Mouse (Mus musculus) midbrain, embryonic 13.5 days (tissue): ENCODE data around the gene Fxn. TPM values are rescaled to one million over a fixed set of nuclear protein-coding genes. Genes with fewer than 3 reads are reported as not detected.

ENCODE experiments used
- ATAC-seq: fragments of 200-750 bp; cut with Nextera tagmentation; 2 replicates; pipeline ENCODE4 v1.8.0; 2017; ENCODE audit warnings: mild to moderate bottlenecking, moderate TSS enrichment, moderate library complexity
- H3K27ac ChIP-seq: fragments of 300-500 bp; sonication (generic); 2 replicates; pipeline ENCODE4 v1.5.1; 2015; ENCODE audit warnings: inconsistent platforms, mild to moderate bottlenecking, moderate library complexity
- H3K27me3 ChIP-seq: fragments of 300-500 bp; sonication (generic); 2 replicates; pipeline ENCODE4 v1.6.1; 2015; ENCODE audit warnings: mild to moderate bottlenecking, inconsistent platforms
- H3K36me3 ChIP-seq: fragments of 300-500 bp; sonication (generic); 2 replicates; pipeline ENCODE4 v1.6.1; 2015; ENCODE audit warnings: mild to moderate bottlenecking, inconsistent platforms
- H3K4me1 ChIP-seq: fragments of 300-500 bp; sonication (generic); replicated peaks from 2 replicates; pipeline ENCODE4 v1.6.1; 2015; ENCODE audit warnings: inconsistent platforms
- H3K4me2 ChIP-seq: fragments of 300-500 bp; sonication (generic); replicated peaks from 2 replicates; pipeline ENCODE4 v1.6.1; 2015; ENCODE audit warnings: moderate library complexity, mild to moderate bottlenecking, inconsistent platforms
- H3K4me3 ChIP-seq: fragments of 300-500 bp; sonication (generic); replicated peaks from 2 replicates; pipeline ENCODE4 v1.5.1; 2015; ENCODE audit warnings: mild to moderate bottlenecking, inconsistent platforms
- H3K9ac ChIP-seq: fragments of 300-500 bp; sonication (generic); replicated peaks from 2 replicates; pipeline ENCODE4 v1.6.1; 2015; ENCODE audit warnings: mild to moderate bottlenecking, inconsistent platforms
- H3K9me3 ChIP-seq: fragments of 300-500 bp; sonication (generic); 2 replicates; pipeline ENCODE4 v1.6.1; 2016; ENCODE audit warnings: mild to moderate bottlenecking, inconsistent platforms
- WGBS: fragments of 180-500 bp; shearing (Covaris S2); methylation state at CpG from one replicate; pipeline ENCODE4 v1.1.7; 2015; 5-methylcytosine and 5-hydroxymethylcytosine counted together
- polyA plus RNA-seq: library from polyadenylated mRNA; unstranded; fragments of >200 nt; fragmentation: Nextera tagmentation; extraction: Ambion mirVana; gene quantifications from 2 replicates; pipeline ENCODE4 v1.2.1, GENCODE M21; 2015

Fxn gene
- polyA plus RNA-seq: 40.1 and 41.4 TPM in 2 replicates

- H3K4me3 ChIP-seq: peak within 1 kb of the TSS; percentile 62
- H3K9ac ChIP-seq: peak within 1 kb of the TSS; percentile 68
- 1% methylated on average over 12 of the region's 22 CpGs for WGBS
- H3K27me3 ChIP-seq: no peaks in the 10 kb centered on the region
- peaks cover 12% of the 10 kb centered on the region for H3K4me1 ChIP-seq
- peak within 1 kb of the TSS; percentile 85 for H3K27ac ChIP-seq
- H3K36me3 ChIP-seq: peaks cover 8% of the 10 kb centered on the region; the same call in 1 of the 2 replicates
- no peaks in the 10 kb centered on the region for H3K9me3 ChIP-seq
- ATAC-seq: peak; percentile 96
- H3K4me2 ChIP-seq: peak within 1 kb of the TSS; percentile 86
These were observed at the start of gene Fxn for GRCm38 (mm10) chr19:24280601-24281228. Fxn (minus strand) TSS chr19:24280605.

- Histone ChIP-seq H3K4me2 (no peak overlapping the region), H3K27ac (no peak overlapping the region), H3K4me3 (no peak overlapping the region), H3K36me3 (no peaks in the 10 kb centered on the region), H3K9me3 (no peaks in the 10 kb centered on the region), H3K27me3 (no peaks in the 10 kb centered on the region), H3K4me1 (peaks cover 11% of the 10 kb centered on the region), H3K9ac (no peak overlapping the region)
- 75% methylated on average over 2 of the region's 2 CpGs for WGBS
- ATAC-seq: no peak
These were observed 47.5 kb upstream of the Fxn start for GRCm38 (mm10) chr19:24327921-24328320.

GRCm38 (mm10) chr19:24326969-24327368 is 46.6 kb upstream of the Fxn start:
- Histone ChIP-seq H3K9me3 (no peaks in the 10 kb centered on the region), H3K4me1 (peaks cover 11% of the 10 kb centered on the region), H3K9ac (no peak overlapping the region), H3K27me3 (0 out of 2 replicates have a peak, but pooled peaks cover 3% of the 10 kb centered on the region), H3K4me3 (no peak overlapping the region), H3K27ac (no peak overlapping the region), H3K36me3 (no peaks in the 10 kb centered on the region), H3K4me2 (no peak overlapping the region)
- 50% methylated on average over 1 of the region's 1 CpGs for WGBS
- no peak for ATAC-seq

GRCm38 (mm10) chr19:24325692-24326091 is 45.3 kb upstream of the Fxn start:
- H3K4me3 ChIP-seq: no peak overlapping the region
- H3K9me3 ChIP-seq: no peaks in the 10 kb centered on the region
- 87% methylated on average over 6 of the region's 6 CpGs for WGBS
- no peak overlapping the region for H3K4me2 ChIP-seq
- H3K27ac ChIP-seq: no peak overlapping the region
- H3K36me3 ChIP-seq: no peaks in the 10 kb centered on the region
- H3K27me3 ChIP-seq: 0 out of 2 replicates have a peak, but pooled peaks cover 8% of the 10 kb centered on the region
- H3K9ac ChIP-seq: no peak overlapping the region
- peaks cover 11% of the 10 kb centered on the region for H3K4me1 ChIP-seq
- no peak for ATAC-seq

- Histone ChIP-seq H3K4me1 (peaks cover 11% of the 10 kb centered on the region), H3K27ac (no peak overlapping the region), H3K4me2 (no peak overlapping the region), H3K36me3 (no peaks in the 10 kb centered on the region), H3K4me3 (no peak overlapping the region), H3K9me3 (no peaks in the 10 kb centered on the region), H3K27me3 (0 out of 2 replicates have a peak, but pooled peaks cover 8% of the 10 kb centered on the region), H3K9ac (no peak overlapping the region)
- no peak for ATAC-seq
- 37% methylated on average over 10 of the region's 10 CpGs for WGBS
These were observed 43.6 kb upstream of the Fxn start for GRCm38 (mm10) chr19:24323841-24324613.

- 89% methylated on average over 8 of the region's 8 CpGs for WGBS
- no peak for ATAC-seq
- no peak overlapping the region for H3K4me2 ChIP-seq
- H3K27ac ChIP-seq: no peak overlapping the region
- H3K9ac ChIP-seq: no peak overlapping the region
- H3K27me3 ChIP-seq: 0 out of 2 replicates have a peak, but pooled peaks cover 8% of the 10 kb centered on the region
- no peaks in the 10 kb centered on the region for H3K9me3 ChIP-seq
- no peaks in the 10 kb centered on the region for H3K36me3 ChIP-seq
- H3K4me1 ChIP-seq: peaks cover 16% of the 10 kb centered on the region
- no peak overlapping the region for H3K4me3 ChIP-seq
These were observed 41.5 kb upstream of the Fxn start for GRCm38 (mm10) chr19:24321900-24322311.

GRCm38 (mm10) chr19:24321211-24321899 is 41.0 kb upstream of the Fxn start:
- Histone ChIP-seq H3K4me2 (no peak overlapping the region), H3K4me1 (peaks cover 21% of the 10 kb centered on the region), H3K9ac (no peak overlapping the region), H3K9me3 (no peaks in the 10 kb centered on the region), H3K36me3 (no peaks in the 10 kb centered on the region), H3K27ac (no peak overlapping the region), H3K4me3 (no peak overlapping the region), H3K27me3 (0 out of 2 replicates have a peak, but pooled peaks cover 8% of the 10 kb centered on the region)
- no peak for ATAC-seq
- 90% methylated on average over 6 of the region's 6 CpGs for WGBS

- 88% methylated on average over 10 of the region's 10 CpGs for WGBS
- Histone ChIP-seq H3K9me3 (no peaks in the 10 kb centered on the region), H3K4me3 (no peak overlapping the region), H3K36me3 (no peaks in the 10 kb centered on the region), H3K4me1 (peaks cover 19% of the 10 kb centered on the region), H3K4me2 (no peak overlapping the region), H3K27me3 (0 out of 2 replicates have a peak, but pooled peaks cover 12% of the 10 kb centered on the region), H3K9ac (no peak overlapping the region), H3K27ac (no peak overlapping the region)
- ATAC-seq: no peak
These were observed 37.8 kb upstream of the Fxn start for GRCm38 (mm10) chr19:24318172-24318571.

- no peaks in the 10 kb centered on the region for H3K9me3 ChIP-seq
- H3K4me3 ChIP-seq: no peak overlapping the region
- H3K4me2 ChIP-seq: no peak overlapping the region
- no peaks in the 10 kb centered on the region for H3K36me3 ChIP-seq
- ATAC-seq: no peak
- H3K4me1 ChIP-seq: peaks cover 22% of the 10 kb centered on the region
- 0 out of 2 replicates have a peak, but pooled peaks cover 12% of the 10 kb centered on the region for H3K27me3 ChIP-seq
- no peak overlapping the region for H3K9ac ChIP-seq
- 93% methylated on average over 2 of the region's 2 CpGs for WGBS
- H3K27ac ChIP-seq: no peak overlapping the region
These were observed 37.3 kb upstream of the Fxn start for GRCm38 (mm10) chr19:24317731-24318130.

GRCm38 (mm10) chr19:24317038-24317591 is 36.7 kb upstream of the Fxn start:
- Histone ChIP-seq H3K4me2 (no peak overlapping the region), H3K9ac (no peak overlapping the region), H3K27me3 (peaks cover 13% of the 10 kb centered on the region; the same call in 1 of the 2 replicates), H3K9me3 (no peaks in the 10 kb centered on the region), H3K36me3 (no peaks in the 10 kb centered on the region), H3K27ac (no peak overlapping the region; the same call in 1 of the 2 replicates), H3K4me3 (no peak overlapping the region), H3K4me1 (peaks cover 23% of the 10 kb centered on the region)
- WGBS: 36% methylated on average over 15 of the region's 15 CpGs
- ATAC-seq: peak; percentile 80

- 52% methylated on average over 9 of the region's 9 CpGs for WGBS
- H3K27me3 ChIP-seq: peaks cover 12% of the 10 kb centered on the region; the same call in 1 of the 2 replicates
- no peak overlapping the region for H3K9ac ChIP-seq
- no peaks in the 10 kb centered on the region for H3K9me3 ChIP-seq
- no peak overlapping the region for H3K4me2 ChIP-seq
- H3K36me3 ChIP-seq: no peaks in the 10 kb centered on the region
- ATAC-seq: no peak
- H3K4me1 ChIP-seq: peaks cover 23% of the 10 kb centered on the region
- no peak overlapping the region for H3K4me3 ChIP-seq
- H3K27ac ChIP-seq: no peak overlapping the region
These were observed 35.8 kb upstream of the Fxn start for GRCm38 (mm10) chr19:24316060-24316725.
